Mouse (Mus musculus): Measurements from ENCODE around the gene Tor3a.

DNA sequence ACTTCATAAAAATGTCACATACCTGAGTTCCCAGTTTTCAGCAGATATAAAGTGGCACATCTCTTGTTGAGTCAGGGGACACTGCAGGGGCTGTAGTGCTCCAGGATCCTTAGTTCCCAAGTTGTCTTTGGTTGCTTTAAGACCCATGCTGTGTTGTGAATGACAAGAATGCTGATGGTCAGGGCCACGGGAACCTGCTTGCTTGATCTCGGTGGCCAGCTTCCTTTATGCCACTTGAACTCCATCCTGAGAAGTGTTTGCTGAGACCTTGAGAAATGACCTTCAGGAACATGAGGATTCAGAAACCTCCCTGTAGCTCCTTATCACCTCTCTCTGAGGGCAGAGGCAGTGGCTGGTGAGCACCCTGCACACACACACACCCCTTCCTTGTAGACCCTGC is 25.5 kb downstream of the Tor3a start:
- TF ChIP-seq CTCF (IDR thresholded peaks at IDR 0.05; ENCODE audit: low read depth, low read length) (no peak), POLR2A (IDR thresholded peaks at IDR 0.05; ENCODE audit: borderline replicate concordance, low read depth, low read length) (no peak)

Measured in bone marrow macrophage, adult 2 months (primary cell).